Mouse (Mus musculus) midbrain, embryonic 13.5 days (tissue): ENCODE results near the gene Lexm. TPM values are rescaled to one million over a fixed set of nuclear protein-coding genes. Genes with fewer than 3 reads are reported as not detected.

Experiments used
- ATAC-seq: fragments of 200-750 bp; cut with Nextera tagmentation; 2 replicates; pipeline ENCODE4 v1.8.0; 2017; ENCODE audit warnings: mild to moderate bottlenecking, moderate TSS enrichment, moderate library complexity
- H3K27ac ChIP-seq: fragments of 300-500 bp; sonication (generic); 2 replicates; pipeline ENCODE4 v1.5.1; 2015; ENCODE audit warnings: inconsistent platforms, mild to moderate bottlenecking, moderate library complexity
- H3K27me3 ChIP-seq: fragments of 300-500 bp; sonication (generic); 2 replicates; pipeline ENCODE4 v1.6.1; 2015; ENCODE audit warnings: mild to moderate bottlenecking, inconsistent platforms
- H3K36me3 ChIP-seq: fragments of 300-500 bp; sonication (generic); 2 replicates; pipeline ENCODE4 v1.6.1; 2015; ENCODE audit warnings: mild to moderate bottlenecking, inconsistent platforms
- H3K4me1 ChIP-seq: fragments of 300-500 bp; sonication (generic); replicated peaks from 2 replicates; pipeline ENCODE4 v1.6.1; 2015; ENCODE audit warnings: inconsistent platforms
- H3K4me2 ChIP-seq: fragments of 300-500 bp; sonication (generic); replicated peaks from 2 replicates; pipeline ENCODE4 v1.6.1; 2015; ENCODE audit warnings: moderate library complexity, mild to moderate bottlenecking, inconsistent platforms
- H3K4me3 ChIP-seq: fragments of 300-500 bp; sonication (generic); replicated peaks from 2 replicates; pipeline ENCODE4 v1.5.1; 2015; ENCODE audit warnings: mild to moderate bottlenecking, inconsistent platforms
- H3K9ac ChIP-seq: fragments of 300-500 bp; sonication (generic); replicated peaks from 2 replicates; pipeline ENCODE4 v1.6.1; 2015; ENCODE audit warnings: mild to moderate bottlenecking, inconsistent platforms
- H3K9me3 ChIP-seq: fragments of 300-500 bp; sonication (generic); 2 replicates; pipeline ENCODE4 v1.6.1; 2016; ENCODE audit warnings: mild to moderate bottlenecking, inconsistent platforms
- WGBS: fragments of 180-500 bp; shearing (Covaris S2); methylation state at CpG from one replicate; pipeline ENCODE4 v1.1.7; 2015; 5-methylcytosine and 5-hydroxymethylcytosine counted together
- polyA plus RNA-seq: library from polyadenylated mRNA; unstranded; fragments of >200 nt; fragmentation: Nextera tagmentation; extraction: Ambion mirVana; gene quantifications from 2 replicates; pipeline ENCODE4 v1.2.1, GENCODE M21; 2015

Gene Lexm
- polyA plus RNA-seq, 1 experiment from 2014 or later, result 0.13 TPM

DNA sequence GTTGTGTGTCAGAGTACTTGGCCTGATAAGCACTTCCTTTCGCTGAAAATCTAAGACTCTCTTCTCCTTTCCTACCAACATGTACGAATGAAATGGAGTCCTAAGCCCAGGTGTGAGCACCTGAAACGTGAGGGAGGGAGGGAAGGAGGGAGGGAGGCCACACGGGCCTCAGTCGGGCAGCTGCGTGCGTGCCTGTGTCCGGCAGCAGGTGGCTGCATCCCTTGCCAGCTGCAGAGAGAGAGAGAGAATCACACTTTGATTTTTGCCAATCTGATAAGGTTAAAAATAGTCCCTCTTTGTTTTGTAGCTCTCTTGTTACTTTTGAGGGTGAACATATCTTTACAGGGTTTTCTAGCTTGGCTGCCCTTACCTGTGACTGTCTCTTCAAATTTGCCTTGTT lies 42.0 kb downstream of the Lexm start:
- Histone ChIP-seq H3K4me2 (no peak overlapping the region), H3K9ac (no peak overlapping the region), H3K27me3 (no peaks in the 10 kb centered on the region), H3K4me1 (no peaks in the 10 kb centered on the region), H3K9me3 (no peaks in the 10 kb centered on the region), H3K27ac (no peak overlapping the region), H3K4me3 (no peak overlapping the region), H3K36me3 (peaks cover 94% of the 10 kb centered on the region)
- 91% methylated on average over 8 of the region's 8 CpGs for WGBS
- ATAC-seq, result no peak

DNA sequence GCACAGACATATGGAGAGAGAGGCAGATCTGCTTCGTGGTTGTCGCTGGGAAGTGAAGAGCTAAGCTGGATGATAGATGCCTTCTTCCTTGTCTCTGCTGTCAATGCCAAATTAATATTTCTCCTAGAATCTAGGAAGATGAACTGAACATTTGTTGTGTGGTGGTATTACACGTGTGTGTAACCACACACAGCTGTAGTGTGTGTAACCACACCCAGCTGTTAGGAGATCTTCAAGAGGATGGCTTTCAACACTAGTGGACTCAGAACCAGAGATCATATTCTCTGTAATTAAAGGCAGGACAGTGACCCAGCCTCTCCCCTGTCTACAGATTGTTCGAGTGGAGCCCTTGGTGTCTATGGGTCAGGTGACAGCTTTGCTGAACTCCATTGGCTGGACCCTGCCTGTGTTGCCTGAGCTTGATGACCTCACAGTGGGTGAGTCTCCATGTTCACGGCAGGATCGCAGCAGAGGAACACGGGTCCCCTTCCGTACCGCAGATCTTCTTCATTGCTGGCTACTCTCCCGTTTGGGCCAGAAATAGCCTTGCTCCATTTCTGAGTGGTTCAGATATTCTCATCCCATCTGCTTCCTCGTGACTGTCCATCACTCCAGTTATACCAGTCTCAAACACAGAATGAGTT lies 45.8 kb downstream of the Lexm start:
- H3K4me2 ChIP-seq, result no peak overlapping the region
- H3K9me3 ChIP-seq, result no peaks in the 10 kb centered on the region
- H3K36me3 ChIP-seq, result peaks cover 89% of the 10 kb centered on the region
- H3K27ac ChIP-seq, result no peak overlapping the region
- no peaks in the 10 kb centered on the region for H3K4me1 ChIP-seq
- H3K9ac ChIP-seq, result no peak overlapping the region
- ATAC-seq, result no peak
- WGBS, result 92% methylated on average over 11 of the region's 11 CpGs
- no peak overlapping the region for H3K4me3 ChIP-seq
- no peaks in the 10 kb centered on the region for H3K27me3 ChIP-seq

DNA sequence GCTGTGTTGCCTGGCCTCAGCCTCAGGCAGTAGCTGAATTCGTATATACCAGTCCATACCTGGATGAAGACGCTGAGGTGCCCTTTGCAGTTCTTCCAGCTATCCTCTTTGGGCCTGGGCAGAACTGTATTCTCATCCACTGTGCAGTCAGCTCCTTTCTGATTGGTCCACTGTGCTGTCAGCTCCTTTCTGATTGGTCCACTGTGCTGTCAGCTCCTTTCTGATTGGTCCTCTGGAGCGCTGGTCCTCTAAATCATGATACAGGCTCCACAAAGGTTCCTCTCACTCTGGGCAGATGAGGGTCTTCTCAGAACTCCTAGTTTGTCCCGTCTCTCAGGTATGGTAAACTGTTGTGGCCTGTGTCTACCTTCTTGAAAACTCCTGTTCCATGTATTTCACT lies 47.4 kb downstream of the Lexm start:
- ATAC-seq, result no peak
- no peak overlapping the region for H3K9ac ChIP-seq
- H3K4me2 ChIP-seq, result no peak overlapping the region
- H3K4me1 ChIP-seq, result peaks cover 1% of the 10 kb centered on the region
- no peaks in the 10 kb centered on the region for H3K9me3 ChIP-seq
- no peak overlapping the region for H3K27ac ChIP-seq
- peaks cover 89% of the 10 kb centered on the region for H3K36me3 ChIP-seq
- H3K4me3 ChIP-seq, result no peak overlapping the region
- no peaks in the 10 kb centered on the region for H3K27me3 ChIP-seq
- WGBS, result 91% methylated on average over 4 of the region's 4 CpGs

DNA sequence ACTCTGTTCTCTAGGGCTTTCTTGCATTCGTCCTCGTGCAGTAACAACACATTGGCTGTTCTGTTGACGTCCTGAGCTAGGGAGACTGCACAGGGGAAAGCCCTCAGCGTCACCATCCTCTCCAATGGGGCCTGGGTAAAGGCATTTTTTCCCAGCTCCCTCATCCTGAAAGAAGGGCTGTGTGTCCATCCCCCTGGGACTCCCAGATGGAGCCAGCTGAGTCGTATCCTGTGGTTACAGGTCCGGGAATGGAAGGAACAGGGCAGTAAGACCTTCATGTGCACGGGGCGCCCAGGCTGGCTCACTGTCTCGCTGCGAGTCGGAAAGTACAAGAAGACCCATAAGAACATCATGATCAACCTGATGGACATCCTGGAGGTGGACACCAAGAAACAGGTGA lies 52.9 kb downstream of the Lexm start:
- 0 out of 2 replicates have a peak overlapping the region, but pooled peaks have one; percentile 85 for H3K9ac ChIP-seq
- H3K4me2 ChIP-seq, result peak overlapping the region; percentile 94
- ATAC-seq, result no peak
- H3K36me3 ChIP-seq, result peaks cover 46% of the 10 kb centered on the region
- no peak overlapping the region for H3K27ac ChIP-seq
- H3K9me3 ChIP-seq, result no peaks in the 10 kb centered on the region
- 87% methylated on average over 11 of the region's 11 CpGs for WGBS
- H3K27me3 ChIP-seq, result 0 out of 2 replicates have a peak, but pooled peaks cover 1% of the 10 kb centered on the region
- H3K4me1 ChIP-seq, result peaks cover 40% of the 10 kb centered on the region
- H3K4me3 ChIP-seq, result 0 out of 2 replicates have a peak overlapping the region, but pooled peaks have one; percentile 83

DNA sequence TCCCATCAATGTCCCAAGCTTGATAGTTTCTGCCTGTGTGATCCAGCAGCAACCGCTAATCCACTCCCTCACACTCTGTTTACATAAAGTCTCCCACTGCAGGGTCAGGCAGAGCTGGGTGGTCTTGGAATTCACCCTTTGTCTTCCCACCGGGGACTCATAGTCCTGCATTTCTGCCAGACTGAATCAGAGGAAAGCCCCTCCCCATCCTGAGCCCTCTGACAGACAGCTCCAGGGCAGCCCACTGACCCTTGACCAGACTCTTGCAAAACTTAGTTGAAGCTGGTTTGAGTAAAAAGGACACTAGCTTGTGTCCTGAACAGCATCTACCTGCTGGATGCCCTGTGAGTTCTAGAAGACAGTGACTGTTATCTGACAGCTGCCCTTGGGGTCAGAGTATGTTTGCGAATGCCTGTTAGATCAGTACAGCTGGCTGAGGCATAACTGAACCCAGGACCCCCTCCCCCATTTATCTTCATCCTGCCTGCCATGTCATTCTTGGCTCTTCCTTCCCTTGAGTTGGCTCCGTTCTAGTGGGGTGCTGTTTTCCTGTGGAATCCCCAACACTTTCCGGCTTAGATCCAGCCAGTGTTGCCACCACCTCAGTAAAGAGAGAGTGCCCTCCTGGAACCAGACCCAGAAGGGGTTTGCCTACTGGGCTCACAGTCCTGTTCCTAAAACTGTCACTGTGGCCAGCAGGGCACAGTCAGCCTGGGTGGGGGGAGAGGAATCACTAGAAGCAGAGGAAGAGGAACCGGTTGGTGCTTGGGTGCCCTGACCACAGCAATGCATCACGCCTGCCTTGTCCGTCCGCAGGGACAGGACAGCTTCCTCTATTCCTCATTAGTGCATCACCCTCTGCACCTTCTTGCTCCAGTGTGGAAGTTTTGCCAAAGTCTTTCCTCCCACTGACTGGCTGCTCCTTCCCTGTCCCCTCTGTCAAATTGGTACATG lies 53.9 kb downstream of the Lexm start:
- Histone ChIP-seq H3K4me2 (peak overlapping the region; percentile 94), H3K4me3 (peak overlapping the region; percentile 83), H3K4me1 (peaks cover 40% of the 10 kb centered on the region), H3K27ac (no peak overlapping the region), H3K27me3 (0 out of 2 replicates have a peak, but pooled peaks cover 6% of the 10 kb centered on the region), H3K9me3 (no peaks in the 10 kb centered on the region), H3K36me3 (peaks cover 41% of the 10 kb centered on the region), H3K9ac (peak overlapping the region; percentile 85)
- no peak for ATAC-seq
- 50% methylated on average over 9 of the region's 9 CpGs for WGBS

DNA sequence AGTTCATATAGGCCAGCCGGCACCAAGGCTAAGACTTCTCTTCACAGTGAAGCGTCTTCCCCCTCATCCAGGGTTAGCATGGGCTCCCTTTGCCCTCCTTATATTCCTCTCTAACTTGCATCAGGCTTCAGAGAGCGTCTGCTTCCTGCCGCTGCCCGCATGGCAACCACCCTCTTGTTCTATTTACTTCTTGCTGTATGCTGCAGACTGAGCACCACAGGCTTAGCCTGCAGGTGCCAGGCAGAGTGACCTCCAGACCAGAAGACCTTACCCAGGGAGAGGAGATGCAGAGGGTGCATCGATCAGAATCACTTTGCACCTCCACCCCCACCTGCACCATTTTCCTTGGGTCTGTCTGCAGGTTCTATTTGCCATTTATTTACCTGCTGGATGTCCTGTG lies 55.0 kb downstream of the Lexm start:
- Histone ChIP-seq H3K9ac (peak overlapping the region; percentile 85), H3K27me3 (0 out of 2 replicates have a peak, but pooled peaks cover 6% of the 10 kb centered on the region), H3K27ac (no peak overlapping the region), H3K4me3 (peak overlapping the region; percentile 83), H3K9me3 (no peaks in the 10 kb centered on the region), H3K4me1 (peaks cover 40% of the 10 kb centered on the region), H3K36me3 (peaks cover 30% of the 10 kb centered on the region), H3K4me2 (peak overlapping the region; percentile 94)
- no peak for ATAC-seq
- WGBS, result 7% methylated on average over 6 of the region's 6 CpGs

DNA sequence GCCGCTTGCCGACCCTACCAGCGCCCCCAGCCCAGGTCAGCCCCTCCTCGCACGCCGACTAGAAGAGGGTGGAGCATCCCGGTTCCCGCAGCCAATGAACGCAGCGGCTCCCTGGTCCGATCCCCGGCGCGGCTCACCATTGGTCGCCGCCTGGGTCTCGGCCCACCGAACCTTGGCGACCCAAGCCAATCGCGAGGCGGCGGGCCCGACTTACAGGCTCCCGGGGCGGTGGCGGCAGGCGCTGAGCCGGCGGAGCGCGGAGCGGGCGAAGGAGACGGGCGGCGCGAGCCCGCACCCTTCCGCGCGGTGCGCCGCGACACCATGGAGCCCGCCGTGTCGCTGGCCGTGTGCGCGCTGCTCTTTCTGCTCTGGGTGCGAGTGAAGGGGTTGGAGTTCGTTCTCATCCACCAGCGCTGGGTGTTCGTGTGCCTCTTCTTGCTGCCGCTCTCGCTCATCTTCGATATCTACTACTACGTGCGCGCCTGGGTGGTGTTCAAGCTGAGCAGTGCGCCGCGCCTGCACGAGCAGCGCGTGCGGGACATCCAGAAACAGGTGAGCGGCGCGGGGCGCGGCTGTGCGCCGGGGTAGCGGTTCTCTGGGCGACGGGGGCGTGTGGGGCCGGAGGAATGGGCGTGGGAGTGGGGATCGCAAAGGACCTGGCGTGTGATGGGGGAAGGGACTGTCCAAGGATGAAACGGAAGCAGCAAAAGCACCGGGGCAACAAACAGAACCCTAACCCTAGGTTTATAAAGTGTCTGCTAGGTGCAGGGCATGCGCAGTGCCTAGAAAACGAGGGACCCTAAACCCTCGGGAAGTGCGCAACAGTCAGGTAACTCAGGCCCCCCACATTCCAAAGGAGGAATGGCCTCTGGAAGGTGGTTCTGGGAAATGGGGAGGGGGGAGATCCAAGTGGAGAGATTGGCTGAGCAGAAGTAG lies 55.9 kb downstream of the Lexm start, which contains the start of gene Dhcr24:
Dhcr24 (plus strand) TSS at position 193 of the 936 bp plus-strand sequence.
- Histone ChIP-seq H3K36me3 (peaks cover 22% of the 10 kb centered on the region), H3K4me1 (peaks cover 40% of the 10 kb centered on the region), H3K4me3 (peak within 1 kb of the TSS; percentile 83), H3K27ac (peak within 1 kb of the TSS; percentile 92), H3K4me2 (peak within 1 kb of the TSS; percentile 94), H3K9ac (peak within 1 kb of the TSS; percentile 85), H3K27me3 (0 out of 2 replicates have a peak, but pooled peaks cover 6% of the 10 kb centered on the region), H3K9me3 (no peaks in the 10 kb centered on the region)
- peak; percentile 99 for ATAC-seq
- WGBS, result under 1% methylated on average over 88 of the region's 89 CpGs

DNA sequence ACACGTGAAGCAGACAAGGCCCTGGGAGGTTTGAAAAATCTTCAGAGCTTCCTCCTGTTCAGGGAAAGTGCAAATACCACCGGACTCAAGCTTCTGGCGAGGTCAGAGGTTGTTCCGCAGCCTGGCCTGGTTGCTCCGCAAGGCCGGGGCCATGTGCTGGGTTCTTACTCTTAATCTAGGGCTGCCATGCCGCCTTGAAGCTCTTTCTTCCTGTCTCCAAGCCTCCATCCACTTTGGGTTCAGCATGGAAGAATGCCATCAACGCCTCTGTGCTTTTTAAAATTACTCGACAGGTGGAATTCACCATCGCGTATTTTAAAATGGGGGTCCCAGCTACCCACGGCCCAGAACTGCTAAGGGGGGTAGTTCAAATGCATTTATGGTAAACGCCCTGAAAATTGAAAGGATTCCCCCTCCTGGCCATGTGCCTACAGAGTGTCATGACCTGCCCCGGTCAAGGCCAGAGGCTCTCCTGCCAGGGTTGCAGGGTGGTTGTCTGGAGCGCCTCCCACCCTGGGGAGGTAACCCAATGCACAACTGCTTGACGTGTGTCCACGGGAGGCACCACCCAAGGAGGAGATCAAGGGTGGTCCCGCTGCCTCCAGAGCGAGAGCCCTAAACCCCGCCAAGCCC lies 56.7 kb downstream of the Lexm start:
- no peak for ATAC-seq
- whole genome bisulfite sequencing, result under 1% methylated on average over 19 of the region's 20 CpGs

DNA sequence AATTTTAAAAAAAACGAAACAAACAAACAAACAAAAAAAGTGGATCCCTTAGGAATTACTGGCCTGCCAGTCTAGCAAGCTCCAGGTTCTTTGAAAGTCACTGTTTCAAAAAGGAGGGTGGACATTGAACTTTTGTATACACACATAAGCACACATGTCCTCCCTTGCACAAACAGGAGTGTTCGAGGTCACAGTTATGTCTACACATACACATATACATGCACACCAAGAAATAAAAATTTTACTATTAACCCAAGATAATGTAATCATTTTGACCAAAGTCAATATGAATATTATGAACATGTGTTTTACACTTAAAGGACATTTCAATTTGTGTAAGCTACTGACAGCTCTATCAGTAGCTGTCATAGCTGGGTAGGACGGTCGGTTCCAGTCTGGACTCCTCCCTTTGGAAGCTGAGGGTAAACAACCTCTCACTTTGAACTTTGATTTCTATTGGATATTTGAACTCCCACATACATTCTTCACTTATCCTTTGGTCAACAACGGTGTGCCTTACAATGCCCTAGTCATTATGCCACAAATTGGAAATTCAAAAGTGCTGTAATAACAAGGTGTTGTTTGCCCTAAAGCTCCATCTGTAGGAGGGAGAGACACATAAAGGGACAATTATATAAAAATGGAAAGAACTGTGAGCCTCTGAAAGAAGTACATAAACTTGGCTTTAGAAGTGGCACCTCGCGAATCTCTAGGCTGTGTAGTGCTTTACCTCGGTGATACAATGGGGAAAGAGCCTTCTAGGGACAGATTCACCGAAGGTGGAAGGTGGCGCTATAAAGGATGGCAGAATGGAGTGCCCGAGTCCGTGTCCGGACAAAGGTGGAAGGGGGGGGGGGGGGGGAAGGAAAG lies 57.5 kb downstream of the Lexm start:
- Histone ChIP-seq H3K27ac (peak overlapping the region; percentile 92), H3K4me1 (peaks cover 38% of the 10 kb centered on the region), H3K4me3 (peak overlapping the region; percentile 83), H3K4me2 (peak overlapping the region; percentile 94), H3K9me3 (no peaks in the 10 kb centered on the region), H3K9ac (no peak overlapping the region), H3K27me3 (0 out of 2 replicates have a peak, but pooled peaks cover 6% of the 10 kb centered on the region), H3K36me3 (peaks cover 7% of the 10 kb centered on the region)
- no peak for ATAC-seq
- 29% methylated on average over 13 of the region's 13 CpGs for whole genome bisulfite sequencing

More for the DNA sequence above, 56.7 kb downstream of the Lexm start:
- 0 out of 2 replicates have a peak, but pooled peaks cover 6% of the 10 kb centered on the region for H3K27me3 ChIP-seq
- peaks cover 40% of the 10 kb centered on the region for H3K4me1 ChIP-seq
- peak overlapping the region; percentile 92 for H3K27ac ChIP-seq
- peak overlapping the region; percentile 85 for H3K9ac ChIP-seq
- H3K9me3 ChIP-seq, result no peaks in the 10 kb centered on the region
- peak overlapping the region; percentile 94 for H3K4me2 ChIP-seq
- peak overlapping the region; percentile 83 for H3K4me3 ChIP-seq
- peaks cover 14% of the 10 kb centered on the region for H3K36me3 ChIP-seq

DNA sequence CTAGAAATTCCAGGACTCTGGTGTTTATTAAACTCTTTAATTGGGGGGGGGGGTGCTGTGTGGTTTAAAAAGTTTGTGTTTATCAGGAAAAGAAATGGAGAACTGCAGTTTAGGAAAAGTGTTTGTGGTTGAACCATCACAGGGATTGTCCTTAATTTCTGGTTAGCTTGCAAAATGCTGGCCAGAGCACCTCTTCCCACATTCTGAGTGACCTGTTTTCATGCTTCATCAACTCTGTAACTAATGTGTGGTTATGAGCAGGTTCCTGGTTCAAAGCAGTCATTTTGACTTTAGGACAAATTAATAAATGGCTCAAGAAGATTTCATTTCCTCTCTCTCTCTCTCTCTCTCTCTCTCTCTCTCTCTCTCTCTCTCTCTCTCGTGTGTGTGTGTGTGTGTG lies 59.1 kb downstream of the Lexm start:
- Histone ChIP-seq H3K36me3 (no peaks in the 10 kb centered on the region), H3K27me3 (0 out of 2 replicates have a peak, but pooled peaks cover 6% of the 10 kb centered on the region), H3K27ac (no peak overlapping the region), H3K4me2 (no peak overlapping the region), H3K4me3 (no peak overlapping the region), H3K9me3 (no peaks in the 10 kb centered on the region), H3K9ac (no peak overlapping the region), H3K4me1 (peaks cover 22% of the 10 kb centered on the region)
- WGBS, result no CpG with 5 or more reads among the region's 1 CpGs
- ATAC-seq, result no peak
